Mouse (Mus musculus) CH12.LX (cell line): ENCODE measurements around the gene Lrrc23. TPM values are rescaled to one million over a fixed set of nuclear protein-coding genes. Genes with fewer than 3 reads are reported as not detected.

Experiments
- DNase-seq: peaks from one replicate; pipeline ENCODE4 v3.0.0-alpha.2; 2013; ENCODE audit errors: extremely low read depth
- H3K27ac ChIP-seq: 2 replicates; pipeline ENCODE4 v1.5.1; 2012; ENCODE audit warnings: low read depth, mild to moderate bottlenecking, control low read depth, moderate library complexity; ENCODE audit not compliant: insufficient read depth
- H3K27me3 ChIP-seq: replicated peaks from 2 replicates; pipeline ENCODE3; 2012; ENCODE audit warnings: inconsistent platforms
- H3K36me3 ChIP-seq, 2 experiments: replicated peaks in 1 of 2; 2 replicates each; pipeline versions ENCODE3 to v1.6.1; 2012; ENCODE audit warnings: inconsistent platforms in 1 of 2, low read length in 1 of 2, mild to moderate bottlenecking in 1 of 2, mixed read lengths in 1 of 2, moderate library complexity in 1 of 2; ENCODE audit not compliant: control insufficient read depth in 1 of 2, insufficient read depth in 1 of 2
- H3K4me1 ChIP-seq, 2 experiments: 2 replicates each; pipeline ENCODE4 v1.6.1; 2012; ENCODE audit warnings: inconsistent platforms in 1 of 2, moderate library complexity in 1 of 2; ENCODE audit not compliant: insufficient read depth in 2 of 2, control insufficient read depth in 1 of 2
- H3K4me2 ChIP-seq: 2 replicates; pipeline ENCODE4 v1.6.1; 2012; ENCODE audit warnings: low read depth, mild to moderate bottlenecking, control low read depth; ENCODE audit not compliant: poor library complexity, insufficient read depth, severe bottlenecking
- H3K4me3 ChIP-seq, 3 experiments: fragments of 150-350 bp in 1 of 3; sonication (generic) in 1 of 3; replicated peaks in 1 of 3; 2 replicates each; pipeline versions ENCODE3 to v1.5.1; 2011 to 2012; ENCODE audit warnings: low read depth in 2 of 3, low read length in 2 of 3, mild to moderate bottlenecking in 2 of 3, moderate library complexity in 2 of 3, control low read depth in 1 of 3, improper control_type of control experiment in 1 of 3, inconsistent platforms in 1 of 3, mixed read lengths in 1 of 3; ENCODE audit not compliant: poor library complexity in 1 of 3
- H3K79me2 ChIP-seq: replicated peaks from 2 replicates; pipeline ENCODE4 v1.6.1; 2012; ENCODE audit warnings: mild to moderate bottlenecking, moderate library complexity; ENCODE audit not compliant: control insufficient read depth, poor library complexity, insufficient read depth, severe bottlenecking; ENCODE audit errors: extremely low read depth
- H3K9ac ChIP-seq: 2 replicates; pipeline ENCODE4 v1.6.1; 2012; ENCODE audit warnings: low read depth, mild to moderate bottlenecking, control low read depth, moderate library complexity; ENCODE audit not compliant: insufficient read depth
- H3K9me3 ChIP-seq: replicated peaks from 2 replicates; pipeline ENCODE3; 2012; ENCODE audit warnings: low read length, inconsistent platforms, mixed read lengths
- CTCF ChIP-seq, 2 experiments: IDR thresholded peaks in 1 of 2; conservative IDR thresholded peaks in 1 of 2; 2 replicates each; pipeline ENCODE4 v1.5.1; 2011 to 2012; ENCODE audit warnings: low read depth in 2 of 2, low read length in 2 of 2, improper control_type of control experiment in 1 of 2, inconsistent platforms in 1 of 2, mild to moderate bottlenecking in 1 of 2, moderate library complexity in 1 of 2
- E2F4 ChIP-seq: IDR thresholded peaks from 2 replicates; pipeline ENCODE4 v1.6.1; 2011; ENCODE audit warnings: low read depth, low read length, improper control_type of control experiment; ENCODE audit not compliant: insufficient replicate concordance
- EP300 ChIP-seq: IDR thresholded peaks from 2 replicates; pipeline ENCODE4 v1.6.1; 2011; ENCODE audit warnings: low read length, improper control_type of control experiment
- ETS1 ChIP-seq: conservative IDR thresholded peaks from 2 replicates; pipeline ENCODE4 v1.6.1; 2012; ENCODE audit warnings: low read depth, mild to moderate bottlenecking, inconsistent platforms, low read length, improper control_type of control experiment, moderate library complexity
- HCFC1 ChIP-seq: IDR thresholded peaks from 2 replicates; pipeline ENCODE4 v1.6.1; 2012; ENCODE audit warnings: low read depth, mild to moderate bottlenecking, inconsistent platforms, low read length, improper control_type of control experiment
- JUN ChIP-seq: IDR thresholded peaks from 2 replicates; pipeline ENCODE4 v1.6.1; 2011; ENCODE audit warnings: low read depth, mild to moderate bottlenecking, low read length, improper control_type of control experiment, moderate library complexity; ENCODE audit not compliant: insufficient read depth
- JUND ChIP-seq: conservative IDR thresholded peaks from 2 replicates; pipeline ENCODE4 v1.6.1; 2011; ENCODE audit warnings: low read depth, low read length, improper control_type of control experiment
- MAFK ChIP-seq: IDR thresholded peaks from 2 replicates; pipeline ENCODE4 v1.6.1; 2011; ENCODE audit warnings: low read length, improper control_type of control experiment; ENCODE audit not compliant: insufficient replicate concordance
- MYC ChIP-seq: IDR thresholded peaks from 2 replicates; pipeline ENCODE4 v1.6.1; 2011; ENCODE audit warnings: low read depth, mild to moderate bottlenecking, improper control_type of control experiment, low read length
- POLR2AphosphoS2 ChIP-seq: IDR thresholded peaks from 2 replicates; pipeline ENCODE4 v1.6.1; 2011; ENCODE audit warnings: low read depth, low read length, improper control_type of control experiment
- SIN3A ChIP-seq: IDR thresholded peaks from 2 replicates; pipeline ENCODE4 v1.6.1; 2012; ENCODE audit warnings: low read length, improper control_type of control experiment, inconsistent platforms
- SMC3 ChIP-seq: IDR thresholded peaks from 2 replicates; pipeline ENCODE4 v1.6.1; 2011; ENCODE audit warnings: low read depth, low read length, improper control_type of control experiment
- USF1 ChIP-seq: IDR thresholded peaks from 2 replicates; pipeline ENCODE4 v1.6.1; 2014; ENCODE audit warnings: low read depth, mild to moderate bottlenecking, inconsistent platforms, low read length, improper control_type of control experiment
- USF2 ChIP-seq: conservative IDR thresholded peaks from 2 replicates; pipeline ENCODE4 v1.6.1; 2011; ENCODE audit warnings: low read depth, low read length, improper control_type of control experiment
- ZKSCAN1 ChIP-seq: IDR thresholded peaks from 2 replicates; pipeline ENCODE4 v1.6.1; 2012; ENCODE audit warnings: low read depth, inconsistent platforms, low read length, improper control_type of control experiment, borderline replicate concordance
- ZMIZ1 ChIP-seq: IDR thresholded peaks from 2 replicates; pipeline ENCODE4 v1.6.1; 2012; ENCODE audit warnings: low read depth, mild to moderate bottlenecking, inconsistent platforms, low read length, improper control_type of control experiment
- ZNF384 ChIP-seq: IDR thresholded peaks from 2 replicates; pipeline ENCODE4 v1.6.1; 2012; ENCODE audit warnings: low read depth, low read length, improper control_type of control experiment, inconsistent platforms
- dilution Hi-C: fragments of 300-500 bp; cut with MboI; formaldehyde crosslinking; loops from 2 replicates; pipeline ENCODE4 v1.14.3; 2020; ENCODE audit warnings: low sequenced_read_pairs; ENCODE audit not compliant: extremely low pct_unique_long_range_greater_than_20kb, extremely low pct_ligation_motif_present
- in situ Hi-C: fragments of 300-500 bp; cut with MboI; formaldehyde crosslinking; loops from 3 replicates; pipeline ENCODE4 v1.14.3; 2019; ENCODE audit warnings: low sequenced_read_pairs, low pct_ligation_motif_present, low pct_unique_long_range_greater_than_20kb, mixed read lengths
- polyA plus RNA-seq: library from polyadenylated mRNA; unstranded; fragments of >175 nt; gene quantifications from 2 replicates; pipeline ENCODE4 v1.2.1, GENCODE M21; 2012; ENCODE audit warnings: low read depth; ENCODE audit not compliant: insufficient read length
- total RNA-seq, 2 experiments: library from RNA; depleted of rRNA; stranded (reverse); fragments of 300-350 nt in 1 of 2; fragments of >200 nt in 1 of 2; gene quantifications; 2 replicates each; pipeline ENCODE4 v1.2.3; 2012 to 2014

The Lrrc23 gene
- total and polyA plus RNA-seq, 3 experiments: 0.20 TPM; not detected in 2

DNA sequence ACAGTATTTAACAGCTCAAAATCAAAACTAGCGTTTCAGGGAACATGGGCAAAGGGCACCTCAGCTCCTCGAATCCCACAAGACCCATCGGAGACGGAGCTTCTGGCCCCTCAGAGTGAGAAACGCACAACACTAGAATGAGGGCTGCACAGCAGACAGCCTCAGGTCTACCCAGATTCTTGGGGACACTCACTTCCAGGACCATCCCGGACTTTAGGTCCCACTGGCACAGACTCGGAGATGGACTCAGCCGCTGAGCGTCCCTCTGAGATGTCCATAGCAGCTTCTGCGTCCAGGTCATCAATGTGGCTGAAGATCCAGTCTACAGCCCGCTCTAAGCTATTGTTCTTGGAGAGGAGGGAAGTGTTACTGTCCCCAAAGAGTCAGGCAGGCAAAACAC lies 37.6 kb upstream of the Lrrc23 start:
- Histone ChIP-seq H3K9me3 (no peaks in the 10 kb centered on the region), H3K4me1 (peaks cover 5 to 15% of the 10 kb centered on the region in 2 experiments), H3K4me3 (no peak overlapping the region), H3K4me2 (no peak overlapping the region), H3K79me2 (peaks cover 18% of the 10 kb centered on the region), H3K9ac (no peak overlapping the region), H3K36me3 (peaks cover 69 to 84% of the 10 kb centered on the region in 2 experiments), H3K27ac (no peak overlapping the region), H3K27me3 (no peaks in the 10 kb centered on the region)
- dilution Hi-C loops: no loop called here
- no peak for DNase-seq
- TF ChIP-seq SIN3A (no peak), ZKSCAN1 (no peak), MYC (no peak), JUND (no peak), JUN (no peak), SMC3 (no peak), MAFK (no peak), POLR2AphosphoS2 (no peak), USF2 (no peak), ZNF384 (no peak), CTCF (conservative IDR thresholded peaks at IDR 0.05 in 1 of 2, IDR thresholded peaks at IDR 0.05 in 1 of 2; ENCODE audit: low read depth in 2 of 2, low read length in 2 of 2) (no peak), HCFC1 (no peak), ETS1 (no peak), USF1 (no peak), ZMIZ1 (no peak)
- in situ Hi-C loops: no loop called here

DNA sequence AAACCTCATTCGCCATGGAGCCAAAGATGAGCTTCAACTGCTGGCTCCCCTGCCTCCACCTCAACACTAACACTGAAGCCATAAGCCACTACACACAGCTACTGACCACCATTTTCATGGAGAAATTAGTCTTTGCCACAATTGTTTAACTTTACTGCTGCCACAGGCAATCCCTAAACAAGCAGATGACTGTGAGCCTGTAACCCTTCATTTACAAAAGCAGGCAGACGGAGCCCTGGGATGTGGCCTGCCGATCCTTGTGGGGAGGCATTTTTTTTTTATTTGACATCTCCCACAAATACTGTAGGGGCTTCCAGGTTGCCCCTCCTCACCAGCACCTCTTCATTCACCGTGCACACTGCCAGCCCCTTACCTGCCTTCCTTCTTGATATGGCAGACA lies 37.1 kb upstream of the Lrrc23 start:
- Histone ChIP-seq H3K36me3 (peaks cover 69 to 84% of the 10 kb centered on the region in 2 experiments), H3K4me1 (peaks cover 5 to 20% of the 10 kb centered on the region in 2 experiments), H3K79me2 (peaks cover 22% of the 10 kb centered on the region), H3K27me3 (no peaks in the 10 kb centered on the region), H3K9ac (no peak overlapping the region), H3K9me3 (no peaks in the 10 kb centered on the region), H3K4me3 (no peak overlapping the region), H3K4me2 (no peak overlapping the region), H3K27ac (no peak overlapping the region)
- in situ Hi-C loops: no loop called here
- no peak for TF ChIP-seq ZKSCAN1
- TF ChIP-seq EP300: no peak
- TF ChIP-seq E2F4: no peak
- dilution Hi-C loops: no loop called here
- no peak for DNase-seq
